Mouse (Mus musculus) heart, postnatal 36 days (tissue): ENCODE data around the gene Vmn2r52. TPM values are rescaled to one million over a fixed set of nuclear protein-coding genes. Genes with fewer than 3 reads are reported as not detected.
"Not testable (repeated sequence)": the region's sequence is repeated elsewhere in the genome, so short reads cannot be mapped to it uniquely, and the experiment has no call there.

Experiments used
- DNase-seq, 2 experiments: peaks; one replicate each; pipeline ENCODE4 v3.0.0; 2021 to 2022
- intact Hi-C: fragments of 180-260 bp; cut with DNase I; formaldehyde crosslinking; loops from one replicate; pipeline ENCODE4 v1.15.1; 2025
- total RNA-seq, 2 experiments: library from RNA; stranded (reverse); gene quantifications; 2 replicates each; pipeline ENCODE4 v1.2.3; 2021

The Vmn2r52 gene
- not detected for total RNA-seq

GRCm38 (mm10) chr7:10176473-10176872, at the start of gene Vmn2r52:
Gene Vmn2r52 (minus strand): TSS chr7:10176573.
- DNase-seq = no peak
- intact Hi-C loops = no loop called here

- intact Hi-C loops, DNase-seq: not testable (repeated sequence)
These were observed 70.7 kb downstream of the Vmn2r52 start, which contains the start of gene Vmn2r51 for GRCm38 (mm10) chr7:10105641-10106040. Gene Vmn2r51 (minus strand): TSS chr7:10105741.

Other genes starting within 250 kb of the Vmn2r52 start
- not detected for gene Vmn2r48, start 223.0 kb downstream of the Vmn2r52 start, total RNA-seq
- not detected for gene Vmn2r49, start 184.3 kb downstream of the Vmn2r52 start, total RNA-seq
- gene Vmn2r50, start 123.3 kb downstream of the Vmn2r52 start, total RNA-seq = not detected
- not detected for gene Vmn2r51, start 70.8 kb downstream of the Vmn2r52 start, total RNA-seq
- not detected for gene Vmn1r66, start 101.4 kb upstream of the Vmn2r52 start, total RNA-seq